Mouse (Mus musculus): ENCODE results near the gene Zfhx3.

DNA sequence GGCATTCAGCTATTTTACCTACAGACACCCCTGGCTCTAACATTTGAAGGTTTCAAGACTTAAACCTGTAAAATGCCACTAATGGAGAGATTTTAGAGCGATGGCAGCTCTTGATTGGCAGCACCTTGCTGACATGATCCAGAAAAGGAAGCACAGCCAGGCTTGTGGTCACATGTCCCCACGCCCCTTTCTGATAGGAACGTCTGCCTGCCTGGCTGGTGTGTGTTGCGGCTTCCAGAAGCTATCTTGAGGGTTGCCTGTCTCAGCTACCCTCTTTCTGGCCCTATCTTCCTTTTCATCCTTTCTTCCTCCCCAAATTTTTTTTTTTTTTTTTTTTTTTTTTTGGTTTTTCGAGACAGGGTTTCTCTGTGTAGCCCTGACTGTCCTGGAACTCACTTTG lies 899.9 kb downstream of the Zfhx3 start:
- TF ChIP-seq CTCF (conservative IDR thresholded peaks at IDR 0.05; ENCODE audit: insufficient read depth, insufficient read length, low read depth, low read length) (no peak), POLR2A (IDR thresholded peaks at IDR 0.05; ENCODE audit: low read depth, low read length) (no peak)

Data from kidney, adult 2 months (tissue).